Mouse (Mus musculus) activated CD4-positive, CD25-positive, alpha-beta regulatory T cell, adult 4 months (primary cell): ENCODE results near the gene Olfr196. TPM values are rescaled to one million over a fixed set of nuclear protein-coding genes. Genes with fewer than 3 reads are reported as not detected.
"Not testable (repeated sequence)": the region's sequence is repeated elsewhere in the genome, so short reads cannot be mapped to it uniquely, and the experiment has no call there.

ENCODE experiments used
- ATAC-seq: one replicate; pipeline ENCODE4 v1.8.0; 2017
- polyA plus RNA-seq, 2 experiments: library from polyadenylated mRNA; unstranded; fragments of 100-300 nt; shearing (Covaris generic); gene quantifications; one replicate each; pipeline ENCODE4 v1.2.1; 2017

The Olfr196 gene
- polyA plus RNA-seq = not detected

GRCm38 (mm10) chr16:59170354-59170753 lies at the start of gene Olfr196:
TSS of gene Olfr196 (minus strand) at chr16:59170454.
- ATAC-seq = no peak

GRCm38 (mm10) chr16:59219667-59220066 lies 49.4 kb upstream of the Olfr196 start, which contains the start of gene Olfr199:
TSS of gene Olfr199 (minus strand) at chr16:59219767.
- ATAC-seq = not testable (repeated sequence)

GRCm38 (mm10) chr16:59217861-59218260 lies 47.6 kb upstream of the Olfr196 start:
- not testable (repeated sequence) for ATAC-seq

GRCm38 (mm10) chr16:59203433-59203832 lies 33.2 kb upstream of the Olfr196 start, which contains the start of gene Olfr198:
TSS of gene Olfr198 (minus strand) at chr16:59203533.
- ATAC-seq = not testable (repeated sequence)

GRCm38 (mm10) chr16:59151996-59152395 lies 18.3 kb downstream of the Olfr196 start:
- ATAC-seq = no peak

GRCm38 (mm10) chr16:59146746-59147145 lies 23.5 kb downstream of the Olfr196 start, which contains the start of gene Olfr195:
TSS of gene Olfr195 (plus strand) at chr16:59147046.
- no peak for ATAC-seq

- no peak for ATAC-seq
Measured at GRCm38 (mm10) chr16:59141105-59141504, 29.1 kb downstream of the Olfr196 start.

GRCm38 (mm10) chr16:59130740-59131139 lies 39.5 kb downstream of the Olfr196 start:
- no peak for ATAC-seq

GRCm38 (mm10) chr16:59120969-59121368 lies 49.3 kb downstream of the Olfr196 start, which contains the start of gene Olfr194:
TSS of gene Olfr194 (minus strand) at chr16:59121069.
- no peak for ATAC-seq

Other genes with a start within 250 kb of the Olfr196 start
- gene Olfr181, start 241.7 kb downstream of the Olfr196 start, polyA plus RNA-seq = not detected
- not detected for gene Olfr180, start 241.1 kb downstream of the Olfr196 start, polyA plus RNA-seq
- gene Olfr183, start 175.1 kb downstream of the Olfr196 start, polyA plus RNA-seq = under 1 TPM in 1 of 2 experiments, not detected in 1; 0.17 TPM
- gene Olfr186, start 140.2 kb downstream of the Olfr196 start, polyA plus RNA-seq = under 1 TPM in 1 of 2 experiments, not detected in 1; 0.40 TPM
- not detected for gene Olfr187, start 130.7 kb downstream of the Olfr196 start, polyA plus RNA-seq
- not detected for gene Olfr190, start 92.4 kb downstream of the Olfr196 start, polyA plus RNA-seq
- gene Olfr191, start 80.6 kb downstream of the Olfr196 start, polyA plus RNA-seq = not detected
- not detected for gene Olfr193, start 58.6 kb downstream of the Olfr196 start, polyA plus RNA-seq
- not detected for gene Olfr194, start 49.4 kb downstream of the Olfr196 start, polyA plus RNA-seq
- not detected for gene Olfr195, start 23.4 kb downstream of the Olfr196 start, polyA plus RNA-seq
- gene Olfr198, start 33.1 kb upstream of the Olfr196 start, polyA plus RNA-seq = not detected
- gene Olfr199, start 49.3 kb upstream of the Olfr196 start, polyA plus RNA-seq = not detected
- not detected for gene Olfr201, start 102.2 kb upstream of the Olfr196 start, polyA plus RNA-seq
- under 1 TPM in 1 of 2 experiments, not detected in 1; 0.37 TPM for gene Olfr202, start 116.3 kb upstream of the Olfr196 start, polyA plus RNA-seq
- not detected for gene Olfr203, start 128.4 kb upstream of the Olfr196 start, polyA plus RNA-seq
- gene Olfr204, start 147.8 kb upstream of the Olfr196 start, polyA plus RNA-seq = not detected
- gene Olfr205, start 160.7 kb upstream of the Olfr196 start, polyA plus RNA-seq = not detected
- not detected for gene Olfr206, start 178.8 kb upstream of the Olfr196 start, polyA plus RNA-seq
- not detected for gene Olfr209, start 193.5 kb upstream of the Olfr196 start, polyA plus RNA-seq
- gene Gabrr3, start 236.9 kb upstream of the Olfr196 start, polyA plus RNA-seq = not detected